Mouse (Mus musculus): ENCODE results near the gene Hist1h1t.
"Not testable (repeated sequence)": the region's sequence is repeated elsewhere in the genome, so short reads cannot be mapped to it uniquely, and the experiment has no call there.

GRCm38 (mm10) chr13:23717593-23718245, 22.1 kb downstream of the Hist1h1t start:
- not testable (repeated sequence) for TF ChIP-seq CTCF (IDR thresholded peaks at IDR 0.05; ENCODE audit: borderline replicate concordance, insufficient read depth, low read length); POLR2A (IDR thresholded peaks at IDR 0.05; ENCODE audit: low read depth, low read length)
